Mouse (Mus musculus) megakaryocyte, embryonic 14.5 days (primary cell): ENCODE measurements at regions not wholly inside any gene's neighbourhood (a gene's known extent, or its start where the extent isn't known, plus 50 kb on each side); places are given as distances from the start of the nearest gene placed in this dataset.

Experiments
- FLI1 ChIP-seq: IDR thresholded peaks from 2 replicates; pipeline ENCODE4 v1.6.1; 2012; ENCODE audit warnings: low read length, inconsistent platforms, mixed read lengths
- GATA1 ChIP-seq: IDR thresholded peaks from 3 replicates; pipeline ENCODE4 v1.6.1; 2012; ENCODE audit warnings: mixed read lengths, low read length, inconsistent platforms, borderline replicate concordance

GRCm38 (mm10) chr7:124989456-124989855, 455.0 kb upstream of the Kdm8 start:
- TF ChIP-seq GATA1 (no peak), FLI1 (no peak)
